Mouse (Mus musculus) left cerebral cortex, adult 2 months (tissue): Measurements from ENCODE around the gene Adcyap1r1. TPM values are rescaled to one million over a fixed set of nuclear protein-coding genes. Genes with fewer than 3 reads are reported as not detected.

Source experiments
- DNase-seq, 2 experiments: peaks; one replicate each; pipeline ENCODE4 v3.0.0; 2021 to 2022; ENCODE audit warnings: low spot score in 2 of 2, mixed read lengths in 1 of 2; ENCODE audit errors: extremely low spot score in 1 of 2
- H3K27ac ChIP-seq: fragments of 200-600 bp; 2 replicates; pipeline ENCODE4 v1.8.1; 2022
- H3K4me3 ChIP-seq: fragments of 200-600 bp; 2 replicates; pipeline ENCODE4 v1.8.1; 2022
- CTCF ChIP-seq: fragments of 200-600 bp; IDR thresholded peaks from 2 replicates; pipeline ENCODE4 v1.8.1; 2022; ENCODE audit warnings: antibody characterized with exemption, mild to moderate bottlenecking, moderate library complexity
- intact Hi-C: fragments of 180-260 bp; cut with DNase I; formaldehyde crosslinking; loops from one replicate; pipeline ENCODE4 v1.15.1; 2025
- total RNA-seq, 2 experiments: library from RNA; stranded (reverse); gene quantifications; 2 replicates each; pipeline ENCODE4 v1.2.3; 2021

The Adcyap1r1 gene
- total RNA-seq, 2 experiments from 2014 or later = 118 to 121 TPM

- Histone ChIP-seq H3K4me3 (peak overlapping the region; percentile 63), H3K27ac (peak overlapping the region; percentile 97)
- no peak for TF ChIP-seq CTCF
- intact Hi-C loops = loop anchor here (2.0 kb wide), 1 partner anchor 59 kb away; no protein-coding TSS in a partner anchor
- DNase-seq = no peak
Measured at GRCm38 (mm10) chr6:55453548-55453947, 1.8 kb downstream of the Adcyap1r1 start.

DNA sequence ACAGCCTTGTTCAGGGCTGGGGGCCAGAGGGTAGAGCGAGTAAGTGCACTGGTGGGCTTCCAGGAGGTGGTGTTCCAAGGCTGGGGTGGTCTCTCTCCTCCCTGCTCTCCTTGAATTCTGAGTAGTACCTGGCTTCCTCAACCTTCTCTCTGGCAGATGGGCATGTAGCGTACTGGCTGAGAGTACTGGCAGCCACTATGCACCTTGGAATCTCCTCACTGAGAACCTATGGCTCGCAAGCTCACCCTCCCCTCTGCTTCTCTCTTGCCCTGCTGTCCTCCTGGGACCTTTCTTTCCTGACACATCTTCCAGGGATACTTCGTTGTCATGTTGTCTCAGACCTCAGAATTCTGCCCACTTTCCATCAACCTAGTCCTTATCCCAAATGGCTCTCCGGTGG, 3.9 kb downstream of the Adcyap1r1 start:
- DNase-seq = no peak
- no peak for TF ChIP-seq CTCF
- intact Hi-C loops = no loop called here
- no peak overlapping the region for H3K27ac ChIP-seq
- peak overlapping the region; percentile 22 for H3K4me3 ChIP-seq

DNA sequence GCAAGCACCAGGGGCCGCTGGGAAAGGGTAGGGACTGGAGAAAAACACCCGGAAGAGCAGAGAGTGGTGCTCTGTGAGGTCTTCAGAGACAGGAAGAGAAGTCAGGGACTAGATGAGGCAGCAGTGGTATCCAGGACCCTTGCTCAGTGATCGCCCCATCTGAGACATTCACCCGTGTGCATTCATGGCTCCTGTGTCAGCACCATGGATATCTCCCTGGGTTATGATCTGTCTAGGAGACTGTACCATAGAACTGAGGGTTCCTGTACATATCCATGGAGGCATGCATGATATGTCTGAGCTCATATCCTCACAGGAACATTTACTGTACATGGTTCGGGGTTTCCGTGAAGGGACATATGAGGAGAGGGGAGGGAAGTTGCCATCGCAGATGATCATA, 5.9 kb downstream of the Adcyap1r1 start:
- H3K4me3 ChIP-seq = no peak overlapping the region
- intact Hi-C loops = loop anchor here (1.0 to 2.0 kb wide), 2 partner anchors 47 to 61 kb away; no protein-coding TSS in a partner anchor
- DNase-seq = no peak
- no peak overlapping the region; the same call in 1 of the 2 replicates for H3K27ac ChIP-seq
- no peak for TF ChIP-seq CTCF

GRCm38 (mm10) chr6:55458156-55458555, 6.4 kb downstream of the Adcyap1r1 start:
- no peak overlapping the region for H3K4me3 ChIP-seq
- no peak overlapping the region for H3K27ac ChIP-seq
- peak in 1 of 2 experiments; percentile 42 for DNase-seq
- intact Hi-C loops = loop anchor here (1.0 to 2.0 kb wide), 2 partner anchors 47 to 62 kb away; no protein-coding TSS in a partner anchor
- peak; percentile 55 for TF ChIP-seq CTCF

- no peak for DNase-seq
- intact Hi-C loops = loop anchor here (2.0 kb wide), 1 partner anchor 45 kb away; no protein-coding TSS in a partner anchor
- no peak; the same call in 1 of the 2 replicates for TF ChIP-seq CTCF
- Histone ChIP-seq H3K27ac (peak overlapping the region; percentile 15; the same call in 1 of the 2 replicates), H3K4me3 (no peak overlapping the region)
Measured at GRCm38 (mm10) chr6:55459545-55460397, 8.0 kb downstream of the Adcyap1r1 start.

GRCm38 (mm10) chr6:55461141-55461540, 9.4 kb downstream of the Adcyap1r1 start:
- peak; percentile 85 for TF ChIP-seq CTCF
- no peak overlapping the region for H3K27ac ChIP-seq
- no peak for DNase-seq
- intact Hi-C loops = no loop called here
- no peak overlapping the region for H3K4me3 ChIP-seq

DNA sequence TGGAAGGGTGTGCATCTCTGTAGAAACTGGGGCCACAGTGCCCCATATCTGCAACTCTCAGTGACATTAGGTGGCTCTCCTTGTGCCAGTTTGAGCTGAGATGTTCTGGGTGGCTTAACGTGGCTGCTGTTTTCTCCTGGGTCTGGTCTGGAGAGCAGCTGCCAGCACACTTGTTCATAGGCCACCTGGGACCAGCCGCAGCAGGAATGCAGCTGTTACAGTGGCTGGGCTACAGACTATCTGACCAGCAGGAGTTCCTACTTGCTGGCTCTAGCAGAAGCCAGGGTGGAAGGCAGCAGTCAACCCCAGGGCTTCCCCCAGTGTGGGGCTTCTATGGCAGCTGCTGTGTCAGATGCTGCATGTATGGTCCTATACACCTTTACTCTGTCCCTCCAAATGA, 9.9 kb downstream of the Adcyap1r1 start:
- intact Hi-C loops = no loop called here
- Histone ChIP-seq H3K4me3 (no peak overlapping the region), H3K27ac (no peak overlapping the region)
- TF ChIP-seq CTCF = no peak
- no peak for DNase-seq

- no peak overlapping the region for H3K4me3 ChIP-seq
- DNase-seq = no peak
- intact Hi-C loops = no loop called here
- no peak overlapping the region for H3K27ac ChIP-seq
- no peak for TF ChIP-seq CTCF
Measured at GRCm38 (mm10) chr6:55462394-55462793, 10.6 kb downstream of the Adcyap1r1 start.

DNA sequence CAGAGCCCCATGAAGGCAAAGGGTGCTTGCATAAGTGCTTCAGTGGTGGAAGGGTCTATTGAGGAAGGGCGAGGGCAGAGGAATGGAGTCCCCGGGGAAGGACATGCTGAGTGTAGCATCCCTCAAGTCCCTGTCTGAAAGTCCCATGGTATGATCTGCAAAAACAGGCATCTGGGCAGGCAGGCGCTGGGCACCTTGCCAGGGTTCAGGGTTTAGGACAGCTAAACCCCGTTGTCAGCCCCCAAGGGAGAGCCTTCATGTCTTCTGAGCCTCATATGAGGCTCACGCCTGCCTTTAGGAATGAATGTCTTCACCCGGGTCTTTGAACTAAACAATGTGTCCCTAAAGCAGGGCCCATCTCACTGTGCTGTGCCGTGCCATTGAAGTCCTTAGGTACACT, 12.2 kb downstream of the Adcyap1r1 start:
- Histone ChIP-seq H3K4me3 (no peak overlapping the region), H3K27ac (no peak overlapping the region)
- intact Hi-C loops = no loop called here
- no peak for TF ChIP-seq CTCF
- DNase-seq = no peak

GRCm38 (mm10) chr6:55465311-55465710, 13.5 kb downstream of the Adcyap1r1 start:
- H3K4me3 ChIP-seq = no peak overlapping the region
- H3K27ac ChIP-seq = no peak overlapping the region
- intact Hi-C loops = no loop called here
- no peak for TF ChIP-seq CTCF
- no peak for DNase-seq

DNA sequence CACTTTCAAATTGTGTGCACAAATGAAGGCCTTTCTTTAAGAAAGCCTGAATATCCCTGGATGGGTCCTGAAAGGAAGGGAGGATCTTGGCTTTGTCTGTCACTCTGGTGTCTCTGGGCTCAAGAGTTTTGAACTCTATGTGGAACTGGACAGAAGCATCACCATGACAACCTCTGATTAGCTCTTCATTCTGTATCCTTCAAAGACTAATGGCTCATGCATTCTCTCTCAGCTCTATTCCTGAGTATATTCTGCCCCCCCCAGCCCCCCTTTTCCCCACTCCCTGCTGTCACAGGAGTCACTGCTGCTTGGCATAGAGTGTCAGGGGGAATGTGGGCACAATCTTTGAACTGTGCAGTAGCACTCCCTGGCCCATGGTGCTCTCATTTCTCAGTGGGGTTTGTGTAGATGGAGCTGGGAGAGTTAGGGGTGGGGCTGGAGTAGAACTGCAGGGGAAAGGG, 14.6 kb downstream of the Adcyap1r1 start:
- H3K27ac ChIP-seq = no peak overlapping the region
- no peak overlapping the region for H3K4me3 ChIP-seq
- intact Hi-C loops = loop anchor here (2.0 kb wide), 1 partner anchor 36 kb away; no protein-coding TSS in a partner anchor
- no peak for TF ChIP-seq CTCF
- DNase-seq = no peak

- intact Hi-C loops = no loop called here
- no peak for TF ChIP-seq CTCF
- DNase-seq = no peak
- H3K4me3 ChIP-seq = no peak overlapping the region
- no peak overlapping the region for H3K27ac ChIP-seq
Measured at GRCm38 (mm10) chr6:55470691-55471090, 18.9 kb downstream of the Adcyap1r1 start.
